Mouse (Mus musculus): Measurements from ENCODE around the gene S100a1. TPM values are rescaled to one million over a fixed set of nuclear protein-coding genes. Genes with fewer than 3 reads are reported as not detected.

The S100a1 gene
- polyA plus RNA-seq, 1 experiment from 2014 or later, result 8.4 TPM

DNA sequence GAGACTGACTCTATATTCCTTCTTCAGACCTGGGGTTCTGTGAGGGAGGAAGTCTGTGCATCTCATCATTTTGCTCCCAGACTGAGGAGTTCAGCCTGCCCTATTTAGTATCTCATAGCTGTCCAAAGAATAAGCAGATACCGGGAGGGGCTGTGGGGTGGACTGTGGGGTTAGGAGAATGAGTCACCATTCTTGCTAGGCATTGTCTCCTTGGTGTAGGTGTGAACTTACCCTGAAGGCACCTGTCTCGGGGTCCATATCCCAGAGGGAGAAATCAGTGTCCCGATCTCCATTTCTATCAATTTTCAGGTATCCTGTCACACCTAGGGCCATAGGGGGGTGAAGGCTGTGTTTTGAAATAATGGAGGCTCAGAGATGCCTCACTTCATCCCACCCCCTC lies 52.3 kb downstream of the S100a1 start:
- peaks cover 30% of the 10 kb centered on the region for H3K27me3 ChIP-seq (ENCODE audit: control insufficient read depth, insufficient read depth, low read length)
- H3K4me1 ChIP-seq (ENCODE audit: control insufficient read depth, insufficient read depth, low read length), result peaks cover 5% of the 10 kb centered on the region
- no peak for ATAC-seq (replicated peaks; ENCODE audit: insufficient number of reproducible peaks, low FRiP score, low TSS enrichment, low read depth)
- H3K36me3 ChIP-seq (replicated peaks; ENCODE audit: control insufficient read depth, insufficient read depth, low read depth, low read length), result no peaks in the 10 kb centered on the region
- H3K4me3 ChIP-seq (ENCODE audit: low read depth, low read length), result no peak overlapping the region
- WGBS, result 77% methylated on average over 3 of the region's 3 CpGs
- no peak overlapping the region for H3K9ac ChIP-seq (replicated peaks; ENCODE audit: low read length)
- H3K27ac ChIP-seq (replicated peaks; ENCODE audit: low read depth, low read length), result no peak overlapping the region
- H3K9me3 ChIP-seq (replicated peaks; ENCODE audit: control insufficient read depth, low read length), result no peaks in the 10 kb centered on the region
- no peak overlapping the region for H3K4me2 ChIP-seq (ENCODE audit: low read depth, low read length)
- no peak for DNase-seq (ENCODE audit: low spot score)

Other genes with a start within 250 kb of the S100a1 start
- gene Dennd4b, start 249.2 kb downstream of the S100a1 start, polyA plus RNA-seq (2014; fragmentation: Nextera tagmentation; extraction: Ambion mirVana), result 2.6 and 2.9 TPM in 2 replicates
- gene Gatad2b, start 221.2 kb downstream of the S100a1 start, polyA plus RNA-seq (2014; fragmentation: Nextera tagmentation; extraction: Ambion mirVana), result 12.6 TPM in 2 replicates
- 15.3 and 16.8 TPM in 2 replicates for gene Slc27a3, start 124.5 kb downstream of the S100a1 start, polyA plus RNA-seq (2014; fragmentation: Nextera tagmentation; extraction: Ambion mirVana)
- gene Ints3, start 80.8 kb downstream of the S100a1 start, polyA plus RNA-seq (2014; fragmentation: Nextera tagmentation; extraction: Ambion mirVana), result 31.7 and 32.1 TPM in 2 replicates
- 1.7 and 3.0 TPM in 2 replicates for gene Npr1, start 48.5 kb downstream of the S100a1 start, polyA plus RNA-seq (2014; fragmentation: Nextera tagmentation; extraction: Ambion mirVana)
- gene Ilf2, start 38.3 kb downstream of the S100a1 start, polyA plus RNA-seq (2014; fragmentation: Nextera tagmentation; extraction: Ambion mirVana), result 364 and 383 TPM in 2 replicates
- gene Snapin, start 23.4 kb downstream of the S100a1 start, polyA plus RNA-seq (2014; fragmentation: Nextera tagmentation; extraction: Ambion mirVana), result 63.3 and 65.8 TPM in 2 replicates
- 126 and 132 TPM in 2 replicates for gene Chtop, start 4.9 kb downstream of the S100a1 start, polyA plus RNA-seq (2014; fragmentation: Nextera tagmentation; extraction: Ambion mirVana)
- 12.9 and 14.6 TPM in 2 replicates for gene S100a13, start within 50 bp of the S100a1 start, polyA plus RNA-seq (2014; fragmentation: Nextera tagmentation; extraction: Ambion mirVana)
- gene S100a14, start 12.5 kb upstream of the S100a1 start, polyA plus RNA-seq (2014; fragmentation: Nextera tagmentation; extraction: Ambion mirVana), result 0.32 TPM in 1 of 2 replicates, not detected in the other
- gene S100a16, start 22.9 kb upstream of the S100a1 start, polyA plus RNA-seq (2014; fragmentation: Nextera tagmentation; extraction: Ambion mirVana), result 48.2 and 52.1 TPM in 2 replicates
- gene S100a3, start 46.2 kb upstream of the S100a1 start, polyA plus RNA-seq (2014; fragmentation: Nextera tagmentation; extraction: Ambion mirVana), result not detected in 2 replicates
- gene S100a2, start 75.9 kb upstream of the S100a1 start, polyA plus RNA-seq (2014; fragmentation: Nextera tagmentation; extraction: Ambion mirVana), result not detected in 2 replicates
- not detected in 2 replicates for gene Gm42674, start 87.5 kb upstream of the S100a1 start, polyA plus RNA-seq (2014; fragmentation: Nextera tagmentation; extraction: Ambion mirVana)
- gene S100a4, start 89.4 kb upstream of the S100a1 start, polyA plus RNA-seq (2014; fragmentation: Nextera tagmentation; extraction: Ambion mirVana), result 3.4 and 3.9 TPM in 2 replicates
- gene S100a5, start 94.1 kb upstream of the S100a1 start, polyA plus RNA-seq (2014; fragmentation: Nextera tagmentation; extraction: Ambion mirVana), result not detected in 2 replicates
- 23.7 and 25.3 TPM in 2 replicates for gene S100a6, start 98.5 kb upstream of the S100a1 start, polyA plus RNA-seq (2014; fragmentation: Nextera tagmentation; extraction: Ambion mirVana)
- gene S100a7a, start 139.6 kb upstream of the S100a1 start, polyA plus RNA-seq (2014; fragmentation: Nextera tagmentation; extraction: Ambion mirVana), result not detected in 2 replicates
- 10.5 and 13.2 TPM in 2 replicates for gene S100a8, start 154.6 kb upstream of the S100a1 start, polyA plus RNA-seq (2014; fragmentation: Nextera tagmentation; extraction: Ambion mirVana)
- gene S100a9, start 181.3 kb upstream of the S100a1 start, polyA plus RNA-seq (2014; fragmentation: Nextera tagmentation; extraction: Ambion mirVana), result 5.7 and 5.8 TPM in 2 replicates
- not detected in 2 replicates for gene Pglyrp4, start 212.5 kb upstream of the S100a1 start, polyA plus RNA-seq (2014; fragmentation: Nextera tagmentation; extraction: Ambion mirVana)

All from embryonic facial prominence, embryonic 11.5 days (tissue).